15 mouse cellular contexts compared by ENCODE assay signal in the genomic region with DNA sequence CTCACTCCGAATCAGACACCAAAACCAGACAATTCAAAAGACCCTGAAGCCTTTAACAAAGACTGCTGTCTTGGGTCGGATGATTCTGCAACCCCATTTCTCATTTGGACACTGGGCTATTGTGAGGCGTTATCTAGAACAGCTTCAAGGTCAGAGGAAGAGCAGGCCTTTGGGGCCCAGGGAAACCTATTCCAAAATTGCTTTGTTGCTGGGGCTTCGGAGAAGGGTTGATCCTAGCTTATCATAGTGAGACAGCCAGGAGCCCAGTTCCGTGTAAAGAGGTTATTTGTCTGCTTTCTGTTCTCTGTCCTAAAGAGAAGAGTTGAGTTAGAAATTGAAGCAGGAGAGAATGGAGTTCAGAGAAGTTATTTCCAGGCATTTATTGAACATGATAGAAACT. TPM values are rescaled to one million over a fixed set of nuclear protein-coding genes. Genes with fewer than 3 reads are reported as not detected.
"Had no signal": no experiment of that assay in that cellular context is flagged by ENCODE, and none has a peak within 500 bp of the region (broad histone marks: within the 10 kb centered on the region; RNA-seq: fewer than 3 reads in every experiment).

No protein-coding gene starts in this region.

- H3K27ac ChIP-seq: kidney, postnatal 0 days; layer of hippocampus, adult 2 months; limb, embryonic 10.5 days; limb, embryonic 13.5 days; liver, embryonic 14.5 days had no signal

- H3K36me3 ChIP-seq: limb, embryonic 10.5 days; limb, embryonic 13.5 days had no signal

- DNase-seq: kidney, adult 2 months; kidney, postnatal 25 days; layer of hippocampus, adult 9-11 months; lung, adult 2 months; lung, postnatal 14 days; lung, postnatal 4 days; midbrain, embryonic 14.5 days; thymus, postnatal 36 days had no signal

- H3K4me2 ChIP-seq: limb, embryonic 13.5 days; midbrain, embryonic 11.5 days had no signal

- H3K4me1 ChIP-seq: limb, embryonic 10.5 days; limb, embryonic 13.5 days had no signal

- H3K27me3 ChIP-seq: limb, embryonic 13.5 days had no signal

- H3K4me3 ChIP-seq: layer of hippocampus, adult 2 months; limb, embryonic 10.5 days; limb, embryonic 13.5 days had no signal

- H3K9me3 ChIP-seq: limb, embryonic 10.5 days; limb, embryonic 13.5 days had no signal

- H3K9ac ChIP-seq: limb, embryonic 13.5 days; liver, embryonic 14.5 days had no signal

RNA-seq across cellular contexts. Expression of a gene that starts 10.0 kb away (rescaled TPM):
- total RNA-seq: megakaryocyte-erythroid progenitor cell, adult 5-6 weeks had no signal
